Mouse (Mus musculus): Measurements from ENCODE around the gene Eif2s1. TPM values are rescaled to one million over a fixed set of nuclear protein-coding genes. Genes with fewer than 3 reads are reported as not detected.

Gene Eif2s1
- 184 TPM for polyA plus RNA-seq (2017; shearing (Covaris generic))

GRCm38 (mm10) chr12:78861496-78862253 lies at the start of gene Eif2s1, which contains the start of gene Atp6v1d:
Gene Eif2s1, plus strand, starts transcription at chr12:78861819.
Gene Atp6v1d, minus strand, starts transcription at chr12:78861638.

GRCm38 (mm10) chr12:78906707-78907162 lies 45.1 kb downstream of the Eif2s1 start, which contains the start of gene Plek2:
Gene Plek2, minus strand, starts transcription at chr12:78906964.

Other genes starting within 250 kb of the Eif2s1 start
- not detected for gene Fam71d, start 170.3 kb upstream of the Eif2s1 start, polyA plus RNA-seq (2017; shearing (Covaris generic))
- gene Mpp5, start 112.9 kb upstream of the Eif2s1 start, polyA plus RNA-seq (2017; shearing (Covaris generic)), result 19.9 TPM
- 210 TPM for gene Atp6v1d, start 181 bp upstream of the Eif2s1 start, polyA plus RNA-seq (2017; shearing (Covaris generic))
- gene Plek2, start 45.1 kb downstream of the Eif2s1 start, polyA plus RNA-seq (2017; shearing (Covaris generic)), result 0.36 TPM
- gene Tmem229b, start 145.8 kb downstream of the Eif2s1 start, polyA plus RNA-seq (2017; shearing (Covaris generic)), result 21.2 TPM
- not detected for gene Plekhh1, start 167.3 kb downstream of the Eif2s1 start, polyA plus RNA-seq (2017; shearing (Covaris generic))
- 5.6 TPM for gene Pigh, start 227.8 kb downstream of the Eif2s1 start, polyA plus RNA-seq (2017; shearing (Covaris generic))